Mouse (Mus musculus): ENCODE results near the gene Hba-a2.
"Not testable (repeated sequence)": the region's sequence is repeated elsewhere in the genome, so short reads cannot be mapped to it uniquely, and the experiment has no call there.

The Hba-a2 gene

DNA sequence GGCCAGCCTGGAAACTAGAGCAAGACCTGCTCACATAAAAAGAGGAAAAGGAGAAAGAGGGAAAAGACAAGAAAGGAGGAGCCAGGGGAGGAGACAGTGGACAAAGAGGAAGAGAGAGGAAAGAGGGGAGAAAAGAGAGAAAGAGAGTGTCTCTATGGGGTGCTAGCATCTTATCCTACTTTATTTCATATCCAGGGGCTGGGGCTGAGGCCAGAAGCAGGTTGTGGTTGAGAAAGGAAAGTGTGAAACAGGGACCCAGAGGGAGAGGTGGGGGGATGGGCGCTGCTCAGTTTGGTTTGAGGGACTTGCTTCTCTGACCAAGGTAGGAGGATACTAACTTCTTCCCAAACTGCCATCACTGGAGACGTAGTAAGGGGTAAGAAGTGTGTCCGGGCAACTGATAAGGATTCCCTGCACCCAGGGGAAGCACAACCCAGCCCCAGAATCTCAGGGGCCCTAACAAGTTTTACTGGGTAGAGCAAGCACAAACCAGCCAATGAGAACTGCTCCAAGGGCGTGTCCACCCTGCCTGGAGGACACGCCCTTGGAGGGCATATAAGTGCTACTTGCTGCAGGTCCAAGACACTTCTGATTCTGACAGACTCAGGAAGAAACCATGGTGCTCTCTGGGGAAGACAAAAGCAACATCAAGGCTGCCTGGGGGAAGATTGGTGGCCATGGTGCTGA is 13.1 kb upstream of the Hba-a2 start, which contains the start of gene Hba-a1:
Hba-a1 (plus strand) TSS at position 421 of the 687 bp plus-strand sequence.
- DNase-seq (ENCODE audit: low spot score in 2 of 2) = not testable (repeated sequence)

DNA sequence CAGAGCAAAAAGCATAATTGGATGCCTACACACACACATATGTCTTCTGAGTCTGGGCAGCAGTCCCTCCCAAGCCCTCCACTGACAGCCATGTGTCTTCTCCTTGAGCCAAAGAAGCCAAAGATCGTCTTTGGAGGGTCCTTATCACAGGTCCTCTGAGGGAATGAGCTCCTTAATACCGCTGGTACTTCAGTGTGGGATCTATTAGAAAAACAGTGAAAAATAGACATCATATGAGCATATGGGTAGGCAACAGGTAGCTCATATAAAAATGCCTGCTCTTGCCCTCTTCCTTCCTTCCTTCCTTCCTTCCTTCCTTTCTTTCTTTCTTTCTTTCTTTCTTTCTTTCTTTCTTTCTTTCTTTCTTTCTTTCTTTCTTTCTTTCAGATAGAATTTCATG is 11.7 kb upstream of the Hba-a2 start:
- not testable (repeated sequence) for DNase-seq (ENCODE audit: low spot score in 2 of 2)

DNA sequence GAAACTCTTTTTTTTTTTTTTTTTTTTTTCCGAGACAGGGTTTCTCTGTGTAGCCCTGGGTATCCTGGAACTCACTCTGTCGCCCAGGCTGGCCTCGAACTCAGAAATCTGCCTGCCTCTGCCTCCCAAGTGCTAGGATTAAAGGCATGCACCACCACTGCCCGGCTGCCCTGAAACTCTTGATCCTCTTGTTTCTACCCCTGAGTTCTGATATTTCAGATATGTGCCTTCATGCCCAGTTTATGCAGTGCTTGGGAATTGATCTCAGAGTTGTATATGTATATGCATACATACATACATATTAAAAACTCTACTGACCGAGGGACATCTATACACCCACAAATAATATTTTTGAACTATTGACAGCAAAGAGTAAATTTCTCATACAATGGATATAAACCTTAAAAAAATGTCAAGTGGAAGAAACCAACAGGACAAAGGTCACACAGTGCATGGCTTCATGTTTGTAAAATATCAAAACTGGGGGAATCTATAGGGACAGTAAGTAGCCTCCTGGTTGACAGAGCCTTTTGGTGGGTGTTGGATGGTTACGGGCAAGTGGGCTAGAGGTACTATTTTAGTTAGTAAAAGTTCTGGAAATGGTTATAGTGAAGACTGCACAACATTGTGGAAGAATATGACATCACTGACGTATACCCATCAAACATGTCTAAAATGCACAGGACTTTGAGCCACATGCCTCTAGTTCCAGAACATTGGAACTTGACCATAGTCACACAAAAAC is 11.1 kb upstream of the Hba-a2 start:
- DNase-seq (ENCODE audit: low spot score in 2 of 2) = no peak

DNA sequence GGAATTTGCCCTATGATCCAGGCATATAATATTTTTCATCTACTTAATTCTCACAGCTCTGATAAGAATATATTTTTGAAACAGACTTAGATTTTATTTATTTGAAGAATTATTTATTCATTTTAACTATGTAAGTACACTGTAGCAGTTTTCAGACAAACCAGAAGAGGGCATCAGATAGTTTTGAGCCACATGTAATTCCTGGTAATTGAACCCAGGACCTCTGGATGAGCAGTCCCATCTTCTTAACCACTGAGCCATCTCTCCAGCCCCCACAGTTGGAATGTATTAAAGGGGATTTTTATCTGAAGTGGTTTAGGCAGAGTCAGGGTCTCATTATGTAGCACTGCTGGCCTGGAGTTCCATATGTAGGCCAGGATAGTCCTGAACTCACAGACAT is 10.4 kb upstream of the Hba-a2 start:
- not testable (repeated sequence) for DNase-seq (ENCODE audit: low spot score in 2 of 2)

DNA sequence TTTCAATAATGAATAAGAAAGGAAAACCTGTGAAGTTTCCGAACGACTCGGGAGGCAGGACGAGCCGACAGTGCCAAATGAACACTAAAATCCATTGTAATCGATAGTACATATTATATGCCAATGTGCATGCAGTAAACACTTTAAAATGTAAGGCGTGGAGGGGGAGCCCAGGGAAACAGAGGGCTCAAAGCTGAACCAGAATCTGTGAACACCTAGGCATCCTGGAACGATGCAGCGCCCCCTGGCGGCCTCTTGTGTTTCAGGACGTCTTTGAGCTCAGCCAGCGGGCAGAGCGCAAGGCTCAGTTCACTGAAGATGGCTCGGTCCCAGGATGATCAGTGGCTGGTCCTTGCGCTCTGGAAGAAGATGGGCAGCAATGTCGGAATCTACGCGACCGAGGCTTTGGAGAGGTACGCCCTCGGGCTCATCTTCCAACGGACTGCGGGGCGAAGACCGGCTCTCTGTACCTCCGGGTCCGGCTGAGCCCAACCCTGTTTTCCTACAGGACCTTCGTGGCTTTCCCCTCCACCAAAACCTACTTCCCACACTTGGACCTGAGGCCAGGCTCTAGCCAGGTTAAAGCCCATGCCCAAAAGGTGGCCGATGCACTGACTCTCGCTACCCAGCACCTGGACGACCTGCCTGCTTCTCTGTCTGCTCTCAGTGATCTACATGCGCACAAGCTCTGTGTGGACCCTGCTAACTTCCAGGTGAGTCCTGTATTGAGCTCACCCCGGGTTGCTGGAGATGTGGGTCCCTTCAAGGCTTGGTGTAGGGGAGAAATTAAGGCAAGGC is 9.4 kb upstream of the Hba-a2 start, which contains the start of gene Hbq1b:
Hbq1b (plus strand) TSS at position 271 of the 798 bp plus-strand sequence.
- DNase-seq (ENCODE audit: low spot score in 2 of 2) = peak; percentile 73 to 74

DNA sequence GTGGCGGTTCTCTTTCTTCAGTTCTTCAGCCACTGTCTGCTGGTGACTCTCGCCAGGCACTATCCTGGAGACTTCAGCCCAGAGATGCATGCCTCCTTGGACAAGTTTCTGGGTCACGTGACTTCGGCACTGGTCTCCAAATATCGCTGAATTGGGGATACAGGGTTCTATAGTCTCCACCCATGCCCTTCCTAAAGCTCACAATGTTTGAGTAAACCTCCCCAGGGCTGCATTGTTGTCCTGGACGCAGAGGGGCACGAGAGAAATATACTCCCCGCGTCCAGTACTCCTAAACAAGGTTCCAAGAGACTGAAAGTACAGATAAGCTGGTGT is 8.8 kb upstream of the Hba-a2 start:
- no peak for DNase-seq (ENCODE audit: low spot score in 2 of 2)

DNA sequence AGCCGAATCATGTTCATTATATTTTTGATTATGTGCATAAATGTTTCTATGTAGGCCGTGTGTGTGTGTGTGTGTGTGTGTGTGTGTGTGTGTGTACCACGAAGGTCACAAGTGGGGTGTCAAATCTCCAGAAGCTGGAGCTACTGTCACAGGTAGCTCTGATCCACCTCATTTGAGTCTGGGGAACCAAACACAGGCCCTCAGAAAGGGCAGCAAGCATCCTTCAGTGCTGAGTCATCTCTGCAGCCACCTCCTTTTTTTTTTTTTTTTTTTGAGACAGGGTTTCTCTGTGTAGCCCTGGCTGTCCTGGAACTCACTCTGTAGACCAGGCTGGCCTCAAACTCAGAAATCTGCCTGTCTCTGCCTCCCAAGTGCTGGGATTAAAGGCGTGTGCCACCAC is 3.5 kb upstream of the Hba-a2 start:
- DNase-seq (ENCODE audit: low spot score in 2 of 2) = not testable (repeated sequence)

DNA sequence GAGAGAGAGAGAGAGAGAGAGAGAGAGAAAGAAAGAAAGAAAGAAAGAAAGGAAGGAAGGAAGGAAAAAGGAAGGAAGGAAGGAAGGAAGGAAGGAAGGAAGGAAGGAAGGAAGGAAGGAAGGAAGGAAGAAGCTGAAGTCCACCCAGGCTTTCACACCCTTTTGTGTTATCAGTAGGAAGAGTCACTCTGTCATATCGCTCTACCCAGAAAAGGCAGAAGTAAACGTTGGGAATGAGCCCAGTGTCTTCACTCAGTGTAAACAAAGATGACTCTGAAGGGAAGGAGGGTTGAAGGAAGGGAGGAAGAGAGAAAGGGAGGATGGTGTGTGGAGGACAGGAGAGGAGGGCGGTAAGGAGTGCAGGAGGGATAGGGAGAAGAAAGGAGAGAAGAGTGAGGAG is 2.8 kb upstream of the Hba-a2 start:
- not testable (repeated sequence) for DNase-seq (ENCODE audit: low spot score in 2 of 2)

DNA sequence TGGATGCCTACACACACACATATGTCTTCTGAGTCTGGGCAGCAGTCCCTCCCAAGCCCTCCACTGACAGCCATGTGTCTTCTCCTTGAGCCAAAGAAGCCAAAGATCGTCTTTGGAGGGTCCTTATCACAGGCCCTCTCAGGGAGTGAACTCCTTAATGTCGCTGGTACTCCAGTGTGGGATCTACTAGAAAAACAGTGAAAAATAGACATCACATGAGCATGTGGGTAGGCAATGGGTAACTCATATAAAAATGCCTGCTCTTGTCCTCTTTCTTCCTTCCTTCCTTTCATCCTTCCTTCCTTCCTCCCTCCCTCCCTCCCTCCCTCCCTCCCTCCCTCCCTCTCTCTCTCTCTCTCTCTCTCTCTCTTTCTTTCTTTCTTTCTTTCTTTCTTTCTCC is 1.1 kb downstream of the Hba-a2 start:
- DNase-seq (ENCODE audit: low spot score in 2 of 2) = not testable (repeated sequence)

DNA sequence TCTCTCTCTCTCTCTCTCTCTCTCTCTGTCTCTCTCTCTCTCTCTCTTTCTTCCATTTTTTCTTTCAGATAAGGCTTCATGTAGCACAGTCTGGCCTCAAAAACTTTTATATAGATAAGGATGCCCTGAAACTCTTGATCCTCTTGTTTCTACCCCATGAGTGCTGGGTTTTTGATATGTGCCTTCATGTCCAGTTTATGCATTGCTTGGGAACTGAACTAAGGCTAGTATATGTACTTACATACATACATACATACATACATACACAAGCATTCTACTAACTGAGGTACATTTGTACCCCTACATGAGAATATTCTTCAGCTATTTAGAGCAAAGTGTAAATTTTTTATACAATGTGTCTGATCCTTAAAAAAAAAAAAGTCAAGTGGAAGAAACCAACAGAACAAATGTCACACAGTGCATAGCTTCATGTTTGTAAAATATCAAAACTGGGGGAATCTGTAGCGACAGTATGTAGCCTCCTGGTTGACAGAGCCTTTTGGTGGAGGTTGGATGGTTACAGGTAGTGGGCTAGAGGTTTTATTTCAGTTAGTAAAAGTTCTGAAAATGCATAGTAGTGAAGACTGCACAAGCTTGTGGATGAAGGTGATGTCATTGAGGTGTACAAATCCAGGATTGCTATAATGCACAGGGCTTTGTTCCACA is 1.7 kb downstream of the Hba-a2 start:
- no peak for DNase-seq (ENCODE audit: low spot score in 2 of 2)

DNA sequence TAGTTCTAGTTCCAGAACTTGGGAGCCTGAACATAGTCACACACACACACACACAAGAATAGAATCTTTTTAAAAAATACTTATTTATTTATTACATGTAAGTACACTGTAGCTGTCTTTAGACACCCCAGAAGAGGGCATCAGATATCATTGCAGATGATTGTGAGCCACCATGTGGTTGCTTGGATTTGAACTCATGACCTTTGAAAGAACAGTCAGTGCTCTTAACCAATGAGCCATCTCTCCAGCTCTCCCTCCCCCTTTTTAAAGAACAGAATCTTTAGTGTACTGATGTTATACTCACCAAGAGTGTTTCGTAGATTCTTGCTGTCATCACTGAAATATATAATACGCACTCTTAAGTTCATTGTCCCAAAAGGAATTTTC is 2.2 kb downstream of the Hba-a2 start:
- no peak for DNase-seq (ENCODE audit: low spot score in 2 of 2)

DNA sequence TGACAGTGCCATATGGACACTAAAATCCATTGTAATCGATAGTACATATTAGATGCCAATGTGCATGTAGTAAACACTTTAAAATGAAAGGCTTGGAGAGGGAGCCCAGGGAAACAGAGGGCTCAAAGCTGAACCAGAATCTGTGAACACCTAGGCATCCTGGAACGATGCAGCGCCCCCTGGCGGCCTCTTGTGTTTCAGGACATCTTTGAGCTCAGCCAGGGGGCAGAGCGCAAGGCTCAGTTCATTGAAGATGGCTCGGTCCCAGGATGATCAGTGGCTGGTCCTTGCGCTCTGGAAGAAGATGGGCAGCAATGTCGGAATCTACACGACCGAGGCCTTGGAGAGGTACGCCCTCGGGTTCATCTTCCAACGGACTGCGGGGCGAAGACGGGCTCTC is 3.6 kb downstream of the Hba-a2 start, which contains the start of gene Hbq1a:
Hbq1a (plus strand) TSS at position 205 of the 400 bp plus-strand sequence.
- peak; percentile 35 to 58 for DNase-seq (ENCODE audit: low spot score in 2 of 2)

DNA sequence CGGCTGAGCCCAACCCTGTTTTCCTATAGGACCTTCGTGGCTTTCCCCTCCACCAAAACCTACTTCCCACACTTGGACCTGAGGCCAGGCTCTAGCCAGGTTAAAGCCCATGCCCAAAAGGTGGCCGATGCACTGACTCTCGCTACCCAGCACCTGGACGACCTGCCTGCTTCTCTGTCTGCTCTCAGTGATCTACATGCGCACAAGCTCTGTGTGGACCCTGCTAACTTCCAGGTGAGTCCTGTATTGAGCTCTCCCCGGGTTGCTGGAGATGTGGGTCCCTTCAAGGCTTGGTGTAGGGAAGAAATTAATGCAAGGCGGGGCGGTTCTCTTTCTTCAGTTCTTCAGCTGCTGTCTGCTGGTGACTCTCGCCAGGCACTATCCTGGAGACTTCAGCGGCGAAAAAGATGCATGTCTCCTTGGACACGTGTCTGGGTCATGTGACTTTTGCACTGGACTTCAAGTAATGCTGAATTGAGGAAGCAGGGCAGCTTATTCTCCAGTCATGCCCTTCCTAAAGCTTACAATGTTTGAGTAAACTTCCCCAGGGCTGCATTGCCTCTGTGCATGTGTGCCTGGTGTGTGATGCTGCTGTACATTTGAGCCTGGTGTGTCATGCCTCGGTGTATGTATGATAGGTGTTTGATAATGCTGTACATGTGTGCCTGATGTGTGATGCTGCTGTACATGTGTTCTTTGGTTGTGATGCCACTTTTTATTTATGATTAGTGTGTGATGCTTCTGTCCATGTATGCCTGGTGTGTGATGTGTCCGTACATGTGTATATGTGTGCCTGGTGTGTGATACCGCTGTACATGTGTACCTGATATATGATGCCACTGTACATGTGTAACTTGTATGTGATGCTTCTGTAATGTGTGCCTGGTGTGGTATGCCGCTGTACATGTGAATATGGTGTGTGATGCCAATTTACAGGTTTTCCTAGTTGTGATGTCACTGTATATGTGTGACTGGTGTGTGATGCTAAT is 4.3 kb downstream of the Hba-a2 start:
- no peak for DNase-seq (ENCODE audit: low spot score in 2 of 2)

DNA sequence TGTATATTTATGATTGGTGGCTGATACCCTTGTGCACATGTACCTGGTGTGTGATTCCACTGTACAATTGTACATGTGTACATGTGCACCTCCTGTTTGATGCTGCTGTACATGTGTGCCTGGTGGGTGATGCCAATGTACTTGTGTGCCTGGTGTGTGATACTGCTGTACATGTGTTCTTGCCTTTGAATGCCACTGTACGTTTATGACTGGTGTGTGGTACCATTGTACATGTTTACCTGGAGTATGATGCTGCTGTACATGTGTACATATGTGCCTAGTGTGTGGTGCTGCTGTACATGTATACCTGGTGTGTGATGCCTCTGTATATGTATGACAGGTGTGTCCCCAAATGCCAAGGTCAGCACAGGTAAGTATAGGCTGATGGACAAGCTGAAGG is 5.2 kb downstream of the Hba-a2 start:
- DNase-seq (ENCODE audit: low spot score in 2 of 2) = no peak

DNA sequence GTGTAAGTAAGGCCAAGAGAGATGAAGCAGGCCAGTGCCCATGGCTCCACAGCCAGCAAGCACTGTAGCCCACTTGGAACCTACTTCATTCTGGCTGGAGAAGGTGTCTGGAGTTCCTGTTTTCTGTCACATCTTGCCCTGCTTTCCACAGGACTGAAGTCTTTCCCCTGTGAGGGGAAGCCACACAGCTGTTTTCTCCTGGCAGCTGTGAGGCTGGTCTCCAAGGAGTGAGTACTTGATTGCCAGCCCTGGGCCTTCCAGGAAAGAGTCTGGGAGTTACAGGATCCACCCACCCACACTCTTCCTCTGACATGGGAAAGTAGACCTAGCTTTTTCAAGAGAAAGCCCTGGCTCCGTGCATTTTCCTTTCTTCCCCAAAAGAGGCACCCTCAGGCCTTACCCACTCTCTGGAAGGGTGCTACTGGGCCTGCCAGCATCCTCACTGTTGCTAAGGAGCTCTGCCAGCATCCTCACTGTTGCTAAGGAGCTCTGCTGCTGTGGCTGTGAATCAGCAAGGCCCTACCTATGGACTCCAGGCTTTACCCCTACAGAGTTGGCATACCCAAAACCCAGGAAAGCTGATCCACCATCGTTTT is 6.6 kb downstream of the Hba-a2 start:
- DNase-seq (ENCODE audit: low spot score in 2 of 2) = peak; percentile 34 to 48

DNA sequence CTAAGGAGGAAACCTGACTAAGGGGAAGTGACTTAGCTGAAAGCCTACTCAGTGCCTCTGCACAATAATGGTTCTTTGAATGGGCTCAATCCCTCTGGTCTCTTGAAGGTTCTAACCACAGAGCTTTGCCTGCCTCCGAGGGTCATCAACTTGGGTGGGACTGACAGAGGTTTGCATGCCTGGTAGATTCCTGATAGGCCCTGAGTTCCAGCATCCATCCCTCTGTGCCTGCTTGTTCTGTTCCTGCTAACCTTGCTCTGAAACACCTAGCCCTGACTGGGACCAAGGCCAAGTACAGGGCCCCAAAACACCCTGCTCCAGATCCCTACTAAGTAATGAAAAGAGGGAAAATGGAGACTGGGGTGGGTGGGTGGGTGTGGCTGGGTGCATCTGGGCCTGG is 7.2 kb downstream of the Hba-a2 start:
- DNase-seq (ENCODE audit: low spot score in 2 of 2) = no peak

DNA sequence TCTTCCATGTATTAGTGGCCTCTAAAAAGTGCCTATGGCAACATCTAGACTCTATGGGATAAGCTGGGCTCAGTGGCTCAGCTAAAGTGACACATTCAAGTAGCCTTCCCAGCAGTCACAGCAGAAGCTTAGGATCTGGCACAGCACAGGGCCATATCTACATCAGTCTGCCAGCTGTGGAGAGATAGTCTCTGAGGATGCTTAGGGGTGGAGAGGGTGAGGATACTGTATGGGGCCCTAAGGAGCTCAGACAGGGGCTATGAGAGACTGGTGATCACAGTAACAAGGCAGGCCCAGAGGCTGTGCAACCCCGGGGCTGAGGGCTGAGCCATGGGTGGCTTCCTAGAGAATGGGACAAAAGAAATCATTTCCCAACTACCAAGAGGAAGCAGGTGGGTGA is 10.7 kb downstream of the Hba-a2 start:
- DNase-seq (ENCODE audit: low spot score in 2 of 2) = no peak

DNA sequence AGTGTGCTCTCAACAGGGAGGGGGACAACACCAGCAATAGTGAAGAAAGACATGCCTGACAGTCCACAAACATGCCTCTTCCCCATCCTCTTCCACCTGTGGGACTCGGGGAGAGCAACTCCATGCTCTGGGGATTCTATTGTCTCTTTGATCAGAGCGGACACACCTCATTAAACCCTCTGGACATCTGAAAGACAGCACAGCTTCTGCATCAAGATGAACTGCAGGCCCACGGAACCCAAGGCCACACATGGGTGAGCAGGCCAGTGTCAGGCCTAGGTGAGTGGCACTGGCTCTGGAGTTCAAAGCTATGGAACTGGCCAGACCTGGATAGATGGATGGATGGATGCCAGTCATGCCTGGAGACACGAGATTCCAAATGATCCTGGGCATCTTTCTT is 13.2 kb downstream of the Hba-a2 start:
- no peak for DNase-seq (ENCODE audit: low spot score in 2 of 2)

DNA sequence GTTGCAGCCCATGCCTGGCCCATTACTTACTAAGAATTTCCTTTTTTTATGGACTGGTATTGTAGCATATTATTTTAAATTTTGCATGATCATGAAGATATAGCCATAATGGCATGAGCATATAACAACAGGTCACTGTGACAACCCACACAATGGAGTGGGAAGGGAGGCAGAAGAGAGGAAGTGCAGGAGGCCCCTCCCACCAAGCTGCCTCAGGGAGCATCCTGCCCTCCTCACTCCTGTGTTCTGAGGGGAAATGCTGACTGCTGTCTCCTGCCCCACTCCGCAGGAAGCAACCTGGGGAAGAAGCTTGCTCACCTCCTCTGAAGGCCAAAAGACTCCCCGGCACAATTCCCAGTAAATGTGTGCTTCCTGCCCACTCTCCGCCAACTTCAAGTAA is 13.6 kb downstream of the Hba-a2 start:
- no peak for DNase-seq (ENCODE audit: low spot score in 2 of 2)

DNA sequence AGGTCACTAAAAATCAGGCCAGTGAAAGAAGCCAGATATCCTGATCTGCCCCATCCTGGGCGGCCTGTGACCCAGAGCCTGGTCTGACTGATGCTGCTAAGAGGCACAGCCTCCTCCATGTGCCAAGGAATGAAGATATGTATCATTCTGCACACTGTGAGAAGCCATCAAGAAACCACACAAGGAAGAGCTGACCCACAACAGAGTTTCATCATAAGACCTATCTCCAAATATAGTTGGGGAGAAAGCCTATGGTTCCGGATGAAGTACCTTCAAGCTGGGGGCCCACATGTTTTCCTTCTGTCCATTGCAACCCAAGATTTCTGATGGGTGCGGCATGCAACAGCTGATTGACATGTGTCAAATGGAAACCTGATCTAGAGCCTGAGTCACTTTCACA is 19.7 kb downstream of the Hba-a2 start:
- no peak for DNase-seq (ENCODE audit: low spot score in 2 of 2)

Data from right cerebral cortex, postnatal 36 days (tissue).